Mouse (Mus musculus): ENCODE measurements around the gene Them7. TPM values are rescaled to one million over a fixed set of nuclear protein-coding genes. Genes with fewer than 3 reads are reported as not detected.

Them7 gene
- polyA plus RNA-seq, 3 experiments from 2014 or later: not detected

DNA sequence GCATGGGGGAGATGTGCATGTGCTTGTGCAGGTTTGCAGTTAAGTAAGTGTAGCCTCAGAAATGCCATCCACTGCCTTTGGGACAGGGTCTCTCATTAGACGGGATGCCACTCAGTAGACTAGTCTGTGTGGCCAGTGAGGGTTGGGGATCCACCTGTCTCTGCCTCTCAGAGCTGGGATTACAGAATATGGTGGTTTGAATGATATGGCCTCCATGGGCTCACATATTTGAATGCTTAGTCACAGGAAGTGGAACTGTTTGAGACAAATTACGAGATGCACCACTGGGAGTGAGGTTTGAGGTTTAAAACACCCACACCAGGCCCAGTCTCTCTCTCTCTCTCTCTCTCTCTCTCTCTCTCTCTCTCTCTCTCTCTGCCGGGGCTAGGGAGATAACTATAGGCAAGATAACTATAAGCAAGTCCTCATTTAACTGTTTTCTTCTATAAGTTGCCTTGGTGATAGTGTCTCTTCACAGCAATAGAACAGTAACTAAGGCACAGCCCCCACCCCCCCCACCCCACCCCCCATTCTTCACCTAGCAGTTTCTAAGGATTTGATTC is 156.7 kb downstream of the Them7 start:
- no peak for ATAC-seq

DNA sequence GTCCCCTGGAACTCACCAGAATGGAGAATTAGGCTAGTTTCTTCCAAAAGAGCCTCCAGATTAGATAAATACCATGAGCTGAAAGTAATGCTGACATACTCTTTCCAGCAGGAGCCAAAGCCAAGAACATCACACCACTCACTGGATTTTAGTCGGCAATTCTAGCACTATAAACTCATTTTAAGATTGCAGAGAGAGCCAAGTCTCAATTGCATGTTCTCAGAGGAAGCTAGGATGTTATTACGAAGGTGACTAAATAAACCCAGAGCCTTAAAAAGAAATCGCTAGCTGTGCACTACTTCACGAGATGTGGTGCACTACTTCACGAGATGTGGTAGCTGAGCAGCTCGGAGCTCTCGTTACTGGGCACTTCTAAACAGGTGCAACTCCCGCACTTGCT is 158.9 kb downstream of the Them7 start:
- ATAC-seq: no peak

DNA sequence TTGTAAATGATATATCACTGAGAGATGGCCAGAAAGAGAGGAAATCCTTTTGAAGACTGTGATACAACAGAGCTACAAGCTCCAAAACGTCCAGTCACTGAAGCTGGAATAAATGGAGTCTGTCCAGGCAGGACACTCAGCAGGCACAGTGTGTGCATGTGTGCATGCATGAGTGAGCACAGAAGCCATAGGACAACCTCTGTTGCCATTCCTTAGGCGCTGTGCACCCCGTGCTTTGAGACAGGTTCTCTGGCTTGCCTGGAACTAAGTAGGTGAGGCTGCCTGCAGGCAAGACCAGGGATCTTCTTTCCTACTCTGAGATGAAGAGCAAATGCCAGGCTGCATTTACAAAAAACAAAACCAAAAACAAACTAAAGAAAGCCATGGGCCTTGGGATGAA is 160.9 kb downstream of the Them7 start:
- ATAC-seq: no peak

DNA sequence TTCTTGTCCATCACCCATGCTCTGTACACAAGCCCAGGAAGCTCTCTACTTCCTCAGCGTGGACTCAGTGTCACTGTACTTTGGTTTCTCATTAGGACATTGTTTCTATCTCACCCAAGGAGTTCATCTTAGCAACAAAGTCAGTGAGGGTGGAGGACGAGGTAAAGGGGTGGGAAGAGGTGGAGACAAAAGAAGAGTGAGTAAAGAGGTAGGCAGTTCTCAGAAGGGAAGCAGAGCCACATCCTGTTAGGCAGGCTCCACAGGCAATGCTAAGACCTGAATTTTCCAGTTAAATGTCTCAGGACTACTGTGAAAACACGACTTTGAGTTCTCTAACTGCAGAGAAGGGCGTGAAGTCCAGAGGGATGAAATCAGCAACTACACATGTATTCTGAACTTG is 162.3 kb downstream of the Them7 start:
- peak; percentile 69 for ATAC-seq

DNA sequence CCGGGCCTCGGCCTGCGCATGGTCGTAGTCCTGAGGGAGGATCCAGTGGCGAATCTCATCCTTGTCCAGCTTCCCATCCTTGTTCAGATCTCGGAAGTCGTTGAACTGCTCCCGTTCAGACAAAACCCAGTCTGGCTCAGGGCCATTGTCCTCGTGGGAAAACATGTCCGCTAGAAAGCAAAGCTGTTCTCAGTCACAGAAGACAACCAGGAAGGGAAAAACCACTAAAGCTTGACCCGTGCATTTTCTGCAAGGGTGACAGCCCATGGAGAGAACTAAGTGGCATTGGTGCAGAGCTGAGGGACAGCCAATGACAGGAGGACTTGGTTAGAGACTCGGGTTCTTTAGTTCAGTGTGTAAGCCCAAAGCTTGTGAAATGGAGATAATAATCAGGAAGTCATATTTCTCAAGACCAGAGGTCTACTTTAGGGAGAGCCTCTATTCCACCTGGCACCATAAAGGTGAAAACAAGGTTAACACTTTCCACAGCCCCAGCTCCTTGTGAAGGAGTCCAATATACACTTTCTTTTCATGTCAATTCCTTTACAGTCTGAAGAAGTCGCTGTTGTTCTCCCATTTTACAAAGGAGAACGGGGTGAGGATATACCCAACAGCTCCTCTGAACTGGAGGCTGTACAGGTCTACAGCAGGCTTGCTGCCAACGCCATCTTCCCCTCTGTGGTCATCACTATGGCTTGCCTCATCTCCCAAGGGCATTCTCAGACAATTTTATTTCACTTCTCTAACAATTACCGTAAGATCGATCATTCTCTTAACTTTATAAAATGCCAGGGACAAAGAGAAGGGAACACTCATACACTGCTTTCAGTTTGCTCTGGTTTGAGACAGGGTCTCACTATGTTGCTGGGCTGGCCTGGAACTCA is 165.1 kb downstream of the Them7 start:
- ATAC-seq: no peak

DNA sequence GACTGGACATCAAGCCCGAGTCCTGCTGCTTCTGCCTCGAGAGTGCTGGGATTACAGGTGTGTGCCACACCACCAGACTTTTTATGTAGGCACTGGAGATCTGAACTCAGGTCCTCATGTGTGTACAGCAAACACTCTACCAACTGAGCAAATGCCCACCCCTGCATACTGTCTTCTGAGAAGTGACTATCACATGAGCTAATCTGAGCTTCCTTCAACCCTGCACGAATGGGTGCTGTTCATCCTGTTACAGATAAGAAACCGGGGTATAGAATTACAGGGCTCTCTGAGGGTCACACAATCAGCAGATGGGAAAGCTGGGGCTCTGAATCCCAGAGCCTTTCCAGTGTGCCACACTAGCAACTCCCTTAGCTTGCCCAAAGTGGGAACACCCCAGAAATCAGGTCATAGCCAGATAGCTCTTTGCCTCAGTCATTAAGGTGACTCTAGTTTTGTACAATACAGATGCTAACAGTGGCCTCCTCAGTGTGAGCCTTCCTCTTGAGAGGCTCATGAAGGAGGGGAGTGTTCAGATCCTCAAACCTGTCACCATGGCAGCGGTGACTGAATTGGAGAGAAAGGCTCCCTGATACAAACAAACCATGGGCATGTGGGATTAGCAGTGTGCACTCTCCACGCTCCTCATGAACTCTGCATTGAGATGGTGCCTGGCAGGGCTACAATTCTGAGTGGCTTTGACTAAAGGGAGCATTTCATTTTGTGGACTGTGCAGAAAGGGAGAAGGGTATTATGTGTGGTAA is 166.7 kb downstream of the Them7 start:
- ATAC-seq: peak; percentile 15

DNA sequence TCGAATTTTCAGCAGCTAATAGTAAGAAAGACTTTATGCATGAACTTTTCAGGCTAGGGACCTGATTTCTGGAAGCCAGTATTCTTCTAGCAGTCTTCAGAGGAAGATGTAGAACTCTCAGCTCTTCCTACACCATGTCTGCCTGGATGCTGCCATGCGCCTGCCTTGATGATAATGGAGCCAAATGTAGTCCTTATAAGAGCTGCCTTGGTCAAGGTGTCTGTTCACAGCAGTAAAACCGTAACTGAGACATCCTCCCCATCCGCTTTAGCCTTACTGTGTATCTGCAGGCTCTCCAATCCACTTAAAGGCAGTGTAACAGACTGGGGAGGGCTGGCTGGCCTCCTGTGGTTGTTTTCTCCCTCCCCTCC is 167.3 kb downstream of the Them7 start:
- ATAC-seq: no peak

DNA sequence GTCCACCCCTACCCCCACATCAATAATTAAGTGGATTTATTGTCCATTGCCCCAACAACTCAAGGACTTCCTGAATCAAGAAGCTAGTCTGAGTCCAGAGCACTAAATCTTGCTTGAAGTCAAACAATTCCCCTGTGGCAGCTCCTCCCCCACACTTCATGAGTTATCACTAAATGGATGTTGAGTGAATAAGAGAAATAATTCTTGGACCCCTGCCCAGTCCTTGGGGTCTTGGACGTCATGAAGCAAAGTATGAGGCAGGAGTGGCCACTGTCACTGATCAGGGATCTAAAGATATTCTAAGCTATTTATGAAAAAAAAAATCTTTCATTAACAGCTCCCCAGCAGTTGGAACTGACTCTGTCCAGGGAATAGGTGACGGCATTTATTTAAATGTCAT is 168.4 kb downstream of the Them7 start:
- ATAC-seq: no peak

DNA sequence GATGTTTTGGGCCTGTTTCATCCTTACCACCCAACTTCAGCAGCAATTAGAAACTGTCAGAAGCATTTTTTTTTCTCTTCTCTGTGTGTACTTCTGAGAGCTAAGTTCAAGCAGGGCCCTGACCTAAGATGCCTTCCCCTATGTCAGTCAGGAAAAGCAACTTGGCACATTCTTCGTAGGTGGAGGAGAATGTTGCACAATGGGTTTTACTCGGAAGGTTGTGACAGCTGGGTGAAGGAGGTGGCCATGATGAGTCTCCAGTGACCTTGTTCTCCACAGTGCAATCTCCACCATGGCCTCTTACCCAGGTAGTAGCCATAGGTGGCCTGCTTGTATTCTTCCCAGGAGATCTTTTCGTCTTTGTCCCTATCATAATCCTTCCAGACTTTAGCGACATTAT is 170.3 kb downstream of the Them7 start:
- ATAC-seq: no peak

DNA sequence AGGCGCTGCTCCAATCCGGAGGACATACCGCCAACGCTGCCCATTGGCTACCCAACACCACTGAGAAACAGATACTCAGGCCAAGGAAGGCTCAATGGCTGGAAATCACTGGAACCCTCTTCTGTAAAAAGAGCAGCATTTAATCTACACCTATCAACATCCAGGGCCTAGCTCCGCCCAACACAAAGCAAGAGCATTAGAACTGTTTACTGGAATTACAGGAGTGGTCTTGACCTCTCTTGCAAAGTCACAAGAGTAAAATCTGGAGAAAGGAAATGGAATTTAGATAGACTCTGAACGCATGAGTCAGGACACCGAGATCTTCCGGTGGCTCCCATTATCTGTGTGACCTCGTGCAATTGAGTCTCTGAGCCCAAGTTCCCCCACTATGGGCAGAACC is 171.9 kb downstream of the Them7 start:
- no peak for ATAC-seq

DNA sequence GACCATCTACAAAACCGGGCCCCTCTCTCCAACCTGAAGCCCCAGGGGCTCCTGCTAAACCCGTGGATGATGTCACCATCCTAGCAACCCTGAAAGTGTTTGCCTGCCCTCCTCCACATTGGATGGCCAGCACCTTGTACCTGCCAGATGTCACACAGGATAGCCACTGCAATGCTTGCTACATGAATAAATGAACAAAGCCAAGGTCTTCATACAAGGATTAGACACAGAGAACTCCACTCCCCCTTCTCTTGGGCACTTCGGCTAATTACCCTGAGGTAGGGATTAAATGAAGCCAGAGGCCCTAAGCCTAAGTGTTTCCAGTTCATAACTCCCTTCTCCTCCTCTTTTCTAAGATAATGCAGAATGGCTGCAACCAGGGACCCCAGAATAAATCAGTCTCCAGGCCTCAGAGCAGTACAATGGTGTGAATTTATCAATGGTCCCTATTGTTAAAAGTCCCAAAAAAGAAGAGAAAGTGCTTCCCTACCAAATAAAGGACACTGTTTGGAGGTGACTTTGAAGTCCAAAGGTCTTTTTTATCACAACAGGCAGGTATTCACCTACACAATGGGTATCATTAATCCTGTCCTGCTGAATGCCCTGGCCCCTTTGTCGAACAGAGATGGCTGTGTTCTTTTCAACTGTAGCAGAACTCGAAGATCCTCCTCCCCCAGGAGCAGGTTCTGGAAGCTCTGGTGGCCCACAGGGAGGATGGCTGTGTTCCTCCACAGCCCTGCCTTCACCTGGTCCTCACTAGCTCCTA is 173.5 kb downstream of the Them7 start:
- no peak for ATAC-seq

DNA sequence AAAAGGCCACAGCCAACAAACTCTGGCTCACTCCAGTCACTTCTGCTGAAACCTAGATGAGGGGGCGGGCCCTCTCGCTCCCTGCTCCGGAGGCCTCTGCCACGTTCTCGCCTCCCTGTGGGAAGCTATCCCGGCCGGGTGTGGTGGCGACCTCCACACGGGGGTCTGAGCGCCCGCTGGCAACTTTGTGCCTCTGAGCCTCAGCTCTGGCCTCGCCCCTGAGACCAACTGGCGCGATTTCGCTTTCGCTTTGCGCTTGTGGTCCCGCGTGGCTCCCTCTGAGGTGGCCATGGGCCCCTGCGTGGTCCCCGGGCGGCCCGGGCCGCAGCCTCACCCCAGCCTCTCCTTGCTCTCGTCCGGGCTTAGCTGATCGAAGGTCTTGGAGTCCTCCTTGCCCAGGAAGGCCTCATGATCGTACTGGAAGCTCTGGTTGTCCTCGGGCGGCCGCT is 174.5 kb downstream of the Them7 start:
- peak; percentile 52 for ATAC-seq

DNA sequence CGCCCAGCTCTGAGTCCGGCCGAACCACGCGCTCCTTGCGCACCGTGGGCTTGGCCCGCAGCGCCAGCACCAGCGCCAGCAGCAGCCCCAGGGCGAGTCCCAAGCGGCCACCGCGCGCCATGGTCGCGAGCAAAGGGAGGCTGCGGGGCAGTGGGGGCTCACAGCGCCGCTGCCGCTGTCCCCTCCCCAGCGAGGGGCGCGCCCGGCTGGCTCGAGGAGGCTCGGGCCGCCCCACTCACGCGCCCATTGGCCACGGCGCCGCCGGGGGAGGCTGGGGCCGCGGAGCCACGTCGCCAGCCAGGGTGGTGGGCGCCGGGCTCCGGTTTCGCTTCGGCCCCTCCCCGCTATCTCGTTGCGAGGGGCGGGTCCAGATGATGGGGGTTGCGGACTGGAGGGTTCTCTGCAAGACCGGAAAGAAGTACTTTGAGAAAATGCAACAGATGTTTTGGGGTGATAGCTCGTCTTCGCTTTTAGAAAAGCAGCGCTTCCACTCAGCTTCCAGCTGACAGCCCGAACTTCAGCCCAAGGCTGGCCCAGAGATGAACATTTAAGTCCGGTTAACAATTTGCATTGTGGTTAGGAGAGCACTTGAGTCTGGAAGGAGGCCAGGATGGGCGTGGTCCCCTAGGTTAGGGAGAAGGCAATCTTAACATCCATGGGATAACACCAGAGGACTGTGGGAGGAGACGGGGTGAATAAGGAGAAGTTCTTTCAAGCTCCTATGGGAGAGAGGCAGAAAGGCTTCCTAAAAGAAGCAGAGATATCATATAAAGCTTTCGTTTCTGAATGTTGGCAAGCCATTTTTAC is 175.2 kb downstream of the Them7 start, which contains the start of gene Rcn1:
TSS of gene Rcn1 (minus strand) at position 235 of the 807 bp plus-strand sequence.
- ATAC-seq: peak; percentile 72

DNA sequence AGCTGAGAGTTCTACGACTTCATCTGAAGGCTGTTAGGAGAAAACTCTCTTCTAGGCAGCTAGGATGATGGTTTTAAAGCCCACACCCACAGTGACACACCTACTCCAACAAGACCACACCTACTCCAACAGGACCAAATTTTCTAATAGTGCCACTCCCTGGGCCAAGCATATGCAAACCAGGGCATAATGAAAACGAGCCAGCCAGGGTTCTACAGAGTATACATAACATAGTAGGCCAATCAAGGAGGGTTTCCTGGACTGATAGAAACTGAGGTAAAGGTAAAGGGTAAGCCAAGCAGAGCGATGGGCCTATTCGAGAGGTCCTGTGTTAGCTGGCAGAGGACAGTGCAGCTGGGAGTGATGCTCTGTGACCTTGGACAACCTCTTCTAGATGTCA is 176.4 kb downstream of the Them7 start:
- ATAC-seq: no peak

DNA sequence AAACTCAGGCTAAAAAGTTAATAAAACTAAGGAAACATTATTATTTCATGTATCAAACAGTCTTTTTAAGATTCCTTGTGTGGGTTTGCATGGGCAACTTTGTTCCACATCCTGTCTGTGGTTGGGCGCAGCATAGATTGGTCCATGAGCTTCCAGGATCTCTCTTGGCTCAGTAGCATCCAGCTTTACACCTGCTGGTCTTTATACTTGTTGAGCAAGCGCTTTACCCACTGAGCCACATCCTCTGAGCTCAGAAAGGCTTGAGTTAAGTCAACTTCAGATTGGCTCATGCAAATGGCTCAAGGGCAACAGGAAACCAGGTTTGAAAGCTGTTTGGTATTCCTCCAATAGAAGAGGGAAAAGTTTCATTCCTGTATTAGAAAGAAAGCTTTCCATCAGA is 178.1 kb downstream of the Them7 start:
- peak; percentile 60 for ATAC-seq

DNA sequence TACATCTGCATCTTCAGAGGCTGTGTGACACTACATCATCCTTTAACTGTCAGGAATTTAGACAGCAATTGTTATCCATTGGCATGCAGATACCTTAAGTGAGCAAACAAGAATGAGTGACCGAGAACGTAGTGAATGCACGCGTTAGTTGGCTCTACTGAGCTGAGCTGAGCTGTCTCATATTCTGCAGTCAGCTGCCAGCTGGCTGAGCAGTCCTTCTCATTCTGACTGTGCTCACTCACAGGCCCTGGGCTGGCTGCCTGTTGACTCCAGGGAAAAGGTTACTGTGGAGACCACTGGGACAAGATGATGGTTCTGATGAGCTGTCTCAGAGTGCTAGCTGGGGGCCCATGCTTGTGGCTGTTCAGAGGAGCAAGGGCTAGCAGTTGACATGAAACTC is 184.4 kb downstream of the Them7 start:
- no peak for ATAC-seq

DNA sequence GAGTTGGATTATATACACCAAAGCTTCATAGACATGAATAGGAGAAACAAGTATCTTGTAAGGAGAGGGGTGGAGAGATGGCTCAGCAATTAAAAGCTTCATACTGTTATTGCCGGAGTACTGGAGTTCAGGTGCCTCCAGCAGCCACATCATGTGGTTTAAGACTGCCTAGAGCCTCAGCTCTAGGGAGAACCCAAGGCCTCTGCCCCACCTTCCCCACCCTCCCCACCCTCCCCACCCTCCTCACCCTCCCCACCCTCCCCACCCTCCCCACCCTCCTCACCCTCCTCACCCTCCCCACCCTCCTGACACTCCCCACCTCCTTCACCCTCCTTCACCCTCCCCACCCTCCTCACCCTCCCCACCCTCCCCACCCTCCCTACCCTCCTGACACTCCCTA is 185.1 kb downstream of the Them7 start:
- no peak for ATAC-seq

DNA sequence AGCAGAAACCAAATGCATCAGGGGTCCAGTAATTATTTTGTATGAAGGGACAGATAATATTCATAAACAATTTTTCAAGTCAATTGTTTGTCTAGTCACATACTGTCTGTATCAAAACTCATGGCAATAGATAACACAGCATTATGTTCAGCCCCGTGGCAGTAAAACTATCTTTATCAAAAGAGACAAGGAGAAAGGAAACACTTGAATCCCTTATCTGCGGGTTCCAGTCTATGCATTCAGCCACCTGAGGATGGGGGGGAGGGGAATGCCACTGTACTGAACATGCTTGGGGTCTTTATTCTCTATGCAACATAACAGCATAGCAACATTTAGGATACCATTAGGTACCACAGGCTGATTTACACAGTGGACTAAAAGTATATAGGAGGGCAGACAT is 190.2 kb downstream of the Them7 start:
- ATAC-seq: no peak

DNA sequence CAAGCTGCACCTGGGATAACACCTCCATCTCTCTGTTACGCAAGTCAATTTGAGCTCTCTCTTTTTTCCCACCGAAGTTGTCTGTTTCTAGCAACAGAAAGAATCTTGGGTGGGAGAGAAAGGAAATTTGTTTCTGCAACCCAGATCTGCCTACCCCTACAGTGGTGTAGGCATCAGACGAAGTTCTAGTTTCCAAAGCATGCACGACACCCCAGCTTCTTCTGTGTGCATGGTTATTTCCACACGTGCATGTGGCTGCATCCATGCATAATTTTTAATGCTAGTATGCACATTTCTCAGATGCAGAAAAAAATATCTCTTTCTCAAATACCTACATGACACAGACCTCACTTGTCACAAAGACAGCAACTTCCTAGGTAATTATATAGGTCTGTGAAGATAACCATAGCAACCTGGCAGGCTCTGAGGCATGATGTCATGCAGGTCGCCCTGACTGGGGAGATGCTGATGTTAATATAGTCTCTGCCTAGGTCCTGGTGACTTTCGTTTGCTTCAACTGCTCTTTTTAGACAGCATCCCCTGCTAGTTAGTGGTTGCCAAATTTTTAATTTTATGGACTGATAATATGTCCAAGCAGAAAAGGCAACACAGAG is 192.0 kb downstream of the Them7 start:
- no peak for ATAC-seq

DNA sequence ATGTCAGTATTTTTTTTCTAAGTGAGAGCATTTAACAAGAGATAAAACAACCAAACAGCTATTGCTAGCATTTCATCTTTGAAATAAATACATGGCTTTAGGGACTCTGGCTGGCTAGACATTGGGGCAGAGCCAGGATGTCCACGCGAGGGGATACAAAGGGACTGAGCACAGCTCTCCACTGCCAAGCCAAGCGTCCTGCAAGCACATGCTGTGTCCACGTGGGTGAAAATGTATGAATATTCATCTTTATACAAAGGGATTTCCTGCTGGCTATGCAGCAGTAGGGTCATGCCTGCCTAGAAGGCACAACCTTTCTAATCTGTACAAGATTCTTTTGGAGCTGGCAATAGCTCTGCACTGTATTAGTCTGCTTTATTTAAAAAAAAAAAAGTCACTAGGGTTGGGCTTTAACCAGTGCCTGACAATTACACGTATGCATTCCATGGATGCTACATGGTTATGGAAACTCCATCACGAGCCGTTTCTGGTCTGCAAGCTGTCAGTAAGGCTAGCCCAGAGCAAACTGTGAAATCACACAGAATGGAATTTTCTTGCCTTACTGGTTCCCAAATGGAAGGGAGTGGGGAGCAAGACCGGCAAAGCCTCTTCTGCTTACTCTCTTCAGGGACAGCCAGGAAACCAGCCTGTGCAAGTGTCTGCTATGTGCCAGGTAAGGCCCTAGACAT is 192.7 kb downstream of the Them7 start:
- no peak for ATAC-seq

DNA sequence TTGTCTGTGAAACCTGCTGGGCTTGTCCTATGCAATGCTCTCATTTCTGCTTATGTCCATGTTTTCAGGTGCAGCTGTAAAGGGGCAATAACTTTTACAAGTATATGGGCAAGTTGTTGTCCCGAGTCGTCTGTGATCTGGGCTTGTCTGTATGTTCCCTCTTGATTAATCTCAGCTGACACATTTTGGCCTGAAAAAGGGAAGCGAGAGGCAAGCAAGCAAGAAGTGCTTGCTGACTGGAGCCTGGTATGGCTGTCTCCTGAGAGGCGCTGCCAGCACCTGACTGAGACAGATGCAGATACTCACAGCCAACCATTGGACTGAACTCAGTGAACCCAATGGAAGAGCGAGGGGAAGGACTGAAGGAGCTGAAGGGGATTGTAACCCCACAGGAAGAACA is 193.5 kb downstream of the Them7 start:
- no peak for ATAC-seq

Measured in inflammation-experienced regulatory T-cells, adult 6 months (primary cell).